Mouse (Mus musculus): ENCODE data around the gene Nipal4. TPM values are rescaled to one million over a fixed set of nuclear protein-coding genes. Genes with fewer than 3 reads are reported as not detected.
"Not testable (repeated sequence)": the region's sequence is repeated elsewhere in the genome, so short reads cannot be mapped to it uniquely, and the experiment has no call there.

Gene Nipal4
- polyA plus RNA-seq (2012; rRNA removed) = 40.3 and 48.3 TPM in 2 replicates

DNA sequence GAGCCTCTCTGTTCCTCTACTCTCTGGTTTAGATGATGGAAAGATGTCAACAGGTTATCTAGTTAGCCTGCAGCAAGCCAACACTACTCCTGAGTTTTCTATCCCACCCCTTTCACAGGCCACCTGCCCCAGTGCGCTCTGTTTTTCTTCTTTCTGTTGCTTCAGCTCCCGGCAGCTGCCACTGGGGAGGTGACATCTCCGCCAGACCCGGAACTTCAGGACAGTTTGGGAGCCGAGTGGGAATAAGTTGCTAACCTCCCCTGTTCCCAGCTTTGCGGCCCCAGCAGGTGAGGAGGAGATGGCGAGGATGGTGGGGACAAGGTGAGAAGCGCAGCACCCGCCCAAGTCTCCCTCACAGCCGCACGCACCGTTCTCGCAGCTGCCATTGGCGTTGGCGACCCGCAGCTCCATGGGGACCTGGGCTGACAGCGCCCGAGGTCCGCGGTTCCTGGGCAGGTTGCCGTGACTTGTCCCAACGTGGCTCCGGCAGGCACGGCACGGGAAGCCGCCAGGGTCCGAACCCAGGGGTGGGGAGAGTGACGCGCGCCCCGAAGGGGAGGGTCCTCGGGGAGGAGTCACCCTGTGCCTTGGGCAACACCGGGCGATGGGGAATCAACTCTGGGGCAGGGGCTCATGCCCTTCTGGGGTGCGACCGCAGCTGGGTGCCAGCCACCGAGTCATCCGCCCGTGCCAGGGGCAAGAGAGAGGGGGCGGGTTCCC is at the start of gene Nipal4:
TSS of gene Nipal4 (minus strand) at position 643 of the 720 bp plus-strand sequence.
- peak; percentile 68 for DNase-seq (ENCODE audit: low spot score)

DNA sequence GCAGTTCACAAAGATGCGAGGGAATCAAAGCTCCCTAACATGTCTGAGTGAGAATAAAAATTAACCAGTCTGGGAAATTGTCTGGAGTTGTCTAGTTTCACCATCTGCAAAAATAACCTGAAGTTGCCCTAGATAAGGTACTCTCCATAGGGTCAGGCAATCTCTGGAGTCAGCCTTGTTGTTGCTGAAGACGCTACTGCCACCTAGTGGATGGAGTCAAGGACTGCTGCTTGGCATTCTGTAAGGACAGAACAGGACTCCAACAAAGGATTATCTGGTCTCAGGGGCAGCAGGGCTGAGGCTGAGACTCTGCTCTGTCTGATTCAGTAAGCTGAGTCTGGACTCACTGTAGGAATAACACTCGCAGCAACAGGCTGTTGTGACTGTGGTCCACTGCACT is 49.0 kb upstream of the Nipal4 start:
- no peak for DNase-seq (ENCODE audit: low spot score)

- DNase-seq (ENCODE audit: low spot score) = no peak
Observed at GRCm38 (mm10) chr11:46214368-46215230, 48.3 kb upstream of the Nipal4 start.

- DNase-seq (ENCODE audit: low spot score) = no peak
Observed at GRCm38 (mm10) chr11:46213844-46214243, 47.5 kb upstream of the Nipal4 start.

DNA sequence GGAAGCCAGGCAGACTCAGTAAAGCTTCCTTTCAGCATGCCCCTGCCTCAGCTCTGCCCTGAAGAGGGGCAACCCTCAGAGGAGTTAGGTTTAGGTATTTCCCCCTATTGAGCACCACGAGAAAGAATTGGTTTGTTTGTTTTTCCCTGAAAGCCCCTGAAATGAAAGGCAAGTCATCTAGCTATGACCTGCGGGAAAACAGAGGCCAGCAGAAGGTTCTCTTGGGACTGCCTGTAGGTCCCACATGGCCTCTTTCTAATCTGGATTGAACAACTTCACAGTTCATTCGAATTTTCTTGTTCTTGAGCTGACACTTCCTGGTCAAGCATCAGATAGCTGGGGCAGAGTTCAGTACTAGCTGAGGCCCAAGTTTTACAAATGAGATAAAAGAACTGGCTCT is 45.5 kb upstream of the Nipal4 start:
- no peak for DNase-seq (ENCODE audit: low spot score)

- DNase-seq (ENCODE audit: low spot score) = no peak
Observed at GRCm38 (mm10) chr11:46209884-46210283, 43.6 kb upstream of the Nipal4 start.

DNA sequence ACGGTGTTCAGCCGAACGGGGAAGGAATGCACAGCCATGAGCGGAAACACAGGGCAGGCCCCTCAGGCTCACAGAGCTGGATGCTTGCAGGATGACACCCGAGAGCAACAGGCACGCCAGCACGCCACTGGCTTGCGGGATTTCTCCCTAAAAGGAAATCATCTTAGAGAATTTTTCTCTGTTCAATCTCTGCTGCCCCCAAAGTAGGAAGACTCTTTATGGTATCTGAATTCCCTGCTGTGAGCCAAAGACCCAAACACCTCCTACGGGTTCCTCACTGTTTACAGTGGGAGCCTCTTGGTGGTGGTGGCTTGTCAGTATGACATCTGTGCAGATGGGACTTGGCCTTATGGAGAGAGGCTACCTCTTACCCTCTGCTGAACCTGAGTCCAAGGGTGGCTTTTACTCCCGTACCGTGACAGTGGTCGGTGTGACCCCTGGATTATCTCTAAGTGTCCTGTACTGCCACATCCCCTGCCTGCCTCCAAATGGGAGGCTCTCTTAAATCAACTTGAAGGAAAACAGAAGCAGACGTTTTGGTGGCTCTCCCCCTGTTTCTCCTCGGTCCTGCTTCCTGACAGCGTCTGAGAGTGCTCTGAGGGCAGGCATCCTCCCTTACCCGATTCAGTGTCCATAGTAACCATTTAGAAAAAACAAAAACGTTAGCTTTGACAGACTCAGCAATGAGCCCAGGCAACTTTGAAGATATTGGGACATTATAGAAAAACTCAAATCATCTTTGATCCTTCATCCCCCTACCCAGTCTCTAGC is 39.5 kb upstream of the Nipal4 start:
- DNase-seq (ENCODE audit: low spot score) = no peak

GRCm38 (mm10) chr11:46204841-46205240 is 38.5 kb upstream of the Nipal4 start:
- DNase-seq (ENCODE audit: low spot score) = no peak

GRCm38 (mm10) chr11:46202547-46202887 is 36.2 kb upstream of the Nipal4 start:
- DNase-seq (ENCODE audit: low spot score) = no peak

GRCm38 (mm10) chr11:46201636-46202546 is 35.6 kb upstream of the Nipal4 start:
- no peak for DNase-seq (ENCODE audit: low spot score)

DNA sequence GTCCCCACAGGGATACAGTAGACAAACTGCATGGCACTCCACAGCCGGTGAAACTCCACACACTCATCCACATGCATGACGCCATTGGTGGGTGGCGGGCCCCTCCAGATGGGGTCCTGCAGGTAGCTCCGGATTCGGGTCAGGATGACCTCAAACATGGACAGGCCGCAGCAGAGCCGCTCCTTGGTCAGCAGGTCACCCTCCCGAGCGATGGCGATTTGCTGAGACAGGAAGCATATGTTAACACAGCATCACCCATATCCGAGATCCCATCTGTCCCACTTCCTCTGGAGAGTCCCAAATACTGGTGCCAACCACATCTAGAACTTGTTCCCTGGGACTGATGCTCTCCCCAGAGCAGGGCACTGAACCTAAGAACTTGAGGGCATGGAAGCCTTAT is 34.4 kb upstream of the Nipal4 start:
- DNase-seq (ENCODE audit: low spot score) = no peak

GRCm38 (mm10) chr11:46194175-46194574 is 27.9 kb upstream of the Nipal4 start:
- no peak for DNase-seq (ENCODE audit: low spot score)

DNA sequence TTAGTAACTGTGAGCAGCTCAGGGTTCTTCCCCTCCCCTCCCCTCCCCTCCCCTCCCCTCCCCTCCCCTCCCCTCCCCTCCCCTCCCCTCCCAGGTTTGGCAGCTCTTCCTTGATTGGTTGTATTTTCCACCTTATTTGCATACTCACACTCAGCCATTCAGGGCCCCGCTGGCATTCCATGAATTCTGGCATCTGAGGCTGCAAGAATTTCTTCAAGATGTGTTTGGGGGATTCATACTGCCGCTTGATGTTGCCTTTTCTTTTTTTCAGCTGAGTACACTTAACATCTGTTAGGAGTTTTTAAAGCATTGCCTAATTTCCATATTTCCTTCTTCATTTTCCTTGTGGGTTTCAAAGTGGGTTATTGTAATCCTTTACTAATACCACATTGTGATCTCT is 22.0 kb upstream of the Nipal4 start:
- DNase-seq (ENCODE audit: low spot score) = no peak

GRCm38 (mm10) chr11:46185486-46185885 is 19.2 kb upstream of the Nipal4 start:
- DNase-seq (ENCODE audit: low spot score) = no peak

GRCm38 (mm10) chr11:46184946-46185345 is 18.6 kb upstream of the Nipal4 start:
- DNase-seq (ENCODE audit: low spot score) = no peak

DNA sequence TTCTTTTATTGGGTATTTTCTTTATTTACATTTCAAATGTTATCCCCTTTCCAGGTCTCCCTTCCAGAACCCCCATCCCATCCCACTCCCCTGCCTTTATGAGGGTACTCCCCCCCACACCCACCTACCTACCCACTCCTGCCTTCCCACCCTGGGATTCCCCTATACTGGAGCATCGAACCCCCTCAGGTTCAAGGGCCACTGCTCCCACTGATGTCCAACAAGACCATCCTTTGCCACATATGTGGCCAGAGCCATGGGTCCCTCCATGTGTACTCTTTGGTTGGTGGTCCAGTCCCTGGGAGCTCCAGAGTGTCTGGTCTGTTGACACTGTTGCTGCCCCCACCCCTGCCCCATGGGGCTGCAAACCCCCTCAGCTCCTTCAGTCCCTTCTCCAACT is 15.7 kb upstream of the Nipal4 start:
- DNase-seq (ENCODE audit: low spot score) = not testable (repeated sequence)

DNA sequence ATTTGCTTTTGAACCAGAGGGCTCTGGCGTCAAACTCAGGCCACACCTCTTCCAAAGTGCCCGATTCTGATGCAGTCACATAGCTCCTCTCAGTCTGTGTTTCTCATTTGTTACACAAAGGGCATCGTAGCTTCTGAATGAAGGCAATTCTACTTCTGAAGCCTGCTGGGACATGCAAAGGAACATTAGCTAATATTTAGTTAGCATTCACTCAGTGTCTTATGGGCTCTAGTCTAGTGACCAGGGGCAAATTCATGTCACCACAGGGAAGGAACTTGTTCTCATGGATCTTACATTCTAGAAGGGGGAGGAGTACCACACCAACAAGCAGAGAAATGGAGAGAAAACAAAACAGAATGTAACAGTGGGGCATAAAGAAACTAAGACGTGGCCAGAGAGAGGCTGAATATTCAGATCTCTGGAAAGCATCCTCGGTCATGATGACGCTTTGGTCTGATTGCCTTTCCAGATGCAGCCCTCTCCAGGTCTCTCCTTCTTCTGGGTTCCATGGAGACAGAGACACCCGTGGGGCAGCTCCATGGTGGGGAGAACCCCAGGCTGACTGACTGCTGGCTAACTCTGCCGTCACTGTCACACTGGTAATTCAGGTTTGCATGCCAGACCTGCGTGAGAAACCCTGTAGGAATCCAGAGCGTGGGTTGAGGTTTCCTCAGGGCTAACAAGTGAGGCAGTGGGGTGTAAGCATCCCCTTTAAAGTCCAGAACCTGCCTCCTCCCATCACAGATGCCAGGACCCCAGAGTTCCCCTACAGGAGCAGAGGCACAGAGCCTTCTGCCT is 11.1 kb upstream of the Nipal4 start:
- no peak for DNase-seq (ENCODE audit: low spot score)

DNA sequence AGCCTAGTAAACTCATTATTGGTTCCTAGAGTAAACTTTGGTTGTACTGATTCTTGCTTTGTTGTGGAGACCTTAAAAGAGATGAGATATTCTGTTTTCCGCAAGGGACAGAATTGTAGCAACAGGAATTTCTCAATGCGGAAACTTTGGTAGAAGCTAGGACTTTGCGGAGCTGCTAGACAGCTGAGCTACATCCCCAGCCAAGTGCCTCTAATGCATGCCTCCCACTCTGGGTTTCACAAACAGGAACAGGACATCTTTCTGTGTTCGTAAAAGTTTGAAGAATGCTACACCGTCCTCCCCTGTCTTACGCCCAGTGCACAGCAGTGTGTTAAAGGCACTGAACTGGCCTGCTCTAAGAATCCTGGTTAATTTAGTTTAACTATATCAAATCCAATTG is 9.8 kb upstream of the Nipal4 start:
- no peak for DNase-seq (ENCODE audit: low spot score)

GRCm38 (mm10) chr11:46172128-46172527 is 5.8 kb upstream of the Nipal4 start:
- no peak for DNase-seq (ENCODE audit: low spot score)

DNA sequence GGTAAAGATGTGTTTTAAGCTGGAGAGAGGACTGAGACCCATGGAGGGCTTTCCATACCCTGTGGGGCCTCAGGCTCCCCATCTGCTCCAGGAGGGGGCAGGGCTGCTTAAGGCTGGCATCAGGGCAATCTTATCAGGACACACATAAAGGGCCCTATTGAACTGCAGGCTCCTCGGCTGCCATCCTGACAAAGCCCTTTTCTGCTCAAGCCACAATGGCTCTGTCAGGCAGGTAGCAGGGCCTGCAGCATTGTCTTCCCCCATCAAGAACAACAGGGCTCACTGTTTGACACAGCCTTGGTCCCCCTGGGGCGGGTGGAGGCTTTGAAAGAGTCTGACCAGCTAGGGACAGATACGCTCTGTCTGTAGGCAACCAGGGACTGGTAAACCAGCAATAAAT is 3.6 kb upstream of the Nipal4 start:
- DNase-seq (ENCODE audit: low spot score) = no peak

GRCm38 (mm10) chr11:46168506-46168905 is 2.2 kb upstream of the Nipal4 start:
- no peak for DNase-seq (ENCODE audit: low spot score)

Data from urinary bladder, adult 2 months (tissue).